In genomic region chr9:108990462-108990820, GRCm38 (mm10) we compare ENCODE assay signal across 12 mouse cellular contexts. TPM values are rescaled to one million over a fixed set of nuclear protein-coding genes. Genes with fewer than 3 reads are reported as not detected.
DNase-seq lines count a peak whose midpoint lies in the region; ATAC-seq lines count a peak whose summit lies in the region.
"Had no signal": no experiment of that assay in that cellular context is flagged by ENCODE, and none has a peak within 500 bp of the region (broad histone marks: within the 10 kb centered on the region; RNA-seq: fewer than 3 reads in every experiment).

No protein-coding gene starts in this region.

- H3K4me2 ChIP-seq in limb, embryonic 12.5 days, result peak overlapping the region; percentile 83; the same call in 1 of the 2 replicates

- DNase-seq in gastrocnemius, adult 18-20 months (ENCODE audit: low spot score), result peak; percentile 14
- DNase-seq in gastrocnemius, postnatal 36 days, result no peak
- peak; percentile 18 to 38 for DNase-seq in layer of hippocampus, postnatal 10 days (ENCODE audit: low spot score in 2 of 2)
- no peak for DNase-seq in layer of hippocampus, adult 9-11 months
- DNase-seq in right cerebral cortex, postnatal 36 days (ENCODE audit: low spot score in 2 of 2), result no peak
- no peak for DNase-seq in left cerebral cortex, adult 8-10 months (ENCODE audit: low spot score in 2 of 2)
- DNase-seq: adrenal gland, adult 8-10 months; left cerebral cortex, postnatal 4 days; right cerebral cortex, postnatal 25 days had no signal

- H3K9ac ChIP-seq in limb, embryonic 12.5 days (replicated peaks), result no peak overlapping the region
- H3K9ac ChIP-seq: hindbrain, embryonic 12.5 days had no signal

- H3K27me3 ChIP-seq in limb, embryonic 12.5 days, result no peaks in the 10 kb centered on the region
- H3K27me3 ChIP-seq: hindbrain, embryonic 12.5 days had no signal

- peaks cover 4% of the 10 kb centered on the region for H3K4me1 ChIP-seq in brown adipose tissue, adult 24 weeks (ENCODE audit: control insufficient read depth, insufficient read depth, insufficient read length, low read length)
- H3K4me1 ChIP-seq in limb, embryonic 12.5 days (replicated peaks), result peaks cover 42% of the 10 kb centered on the region

- peak overlapping the region; percentile 56 for H3K27ac ChIP-seq in brown adipose tissue, adult 24 weeks (replicated peaks; ENCODE audit: low read depth, low read length)
- H3K27ac ChIP-seq in limb, embryonic 12.5 days, result peak overlapping the region; percentile 92

- no peak for ATAC-seq in limb, embryonic 12.5 days (ENCODE audit: insufficient number of reproducible peaks, insufficient read depth, low FRiP score, low TSS enrichment, low read depth)

- H3K4me3 ChIP-seq in brown adipose tissue, adult 24 weeks (ENCODE audit: insufficient read depth, low read depth, low read length), result no peak overlapping the region
- H3K4me3 ChIP-seq in limb, embryonic 12.5 days (replicated peaks), result no peak overlapping the region

- H3K9me3 ChIP-seq in limb, embryonic 12.5 days, result no peaks in the 10 kb centered on the region
- H3K9me3 ChIP-seq: hindbrain, embryonic 12.5 days had no signal

- WGBS in limb, embryonic 12.5 days, result 24% methylated on average over 7 of the region's 7 CpGs

- no peaks in the 10 kb centered on the region for H3K36me3 ChIP-seq in limb, embryonic 12.5 days
- H3K36me3 ChIP-seq: hindbrain, embryonic 12.5 days had no signal

- intact Hi-C loops in gastrocnemius, postnatal 36 days (cut with DNase I), result no loop called here

RNA-seq across cellular contexts. Expression of gene Pfkfb4, which starts 1.1 kb away (rescaled TPM):
- 10 to 100 TPM; 18.8 to 43.0 TPM for total RNA-seq in gastrocnemius, adult 18-20 months (2021)
- 10 to 100 TPM; 37.3 to 46.3 TPM for total RNA-seq in gastrocnemius, postnatal 36 days (2021)
- 10 to 100 TPM; 20.9 to 26.7 TPM for total RNA-seq in layer of hippocampus, postnatal 10 days (2021)
- polyA plus RNA-seq in brown adipose tissue, adult 24 weeks (2012; ENCODE audit: insufficient read depth, insufficient read length, missing spikeins), result 3.4 and 3.8 TPM in 2 replicates
- polyA plus RNA-seq in limb, embryonic 12.5 days (2016; fragmentation: Nextera tagmentation; extraction: Ambion mirVana), result 13.4 and 16.3 TPM in 2 replicates
- total RNA-seq in left cerebral cortex, adult 8-10 months (2022), result 10 to 100 TPM; 15.0 to 17.6 (median 15.2) TPM

RNA-seq across cellular contexts. Expression of gene Ucn2, which starts 4.6 kb away (rescaled TPM):
- total RNA-seq in gastrocnemius, adult 18-20 months (2021), result under 1 TPM; 0.27 to 0.90 TPM
- total RNA-seq in gastrocnemius, postnatal 36 days (2021), result under 1 TPM; 0.23 to 0.67 TPM
- total RNA-seq in layer of hippocampus, postnatal 10 days (2021), result under 1 TPM in 1 of 2 experiments, not detected in 1; 0.41 TPM
- not detected in 2 replicates for polyA plus RNA-seq in brown adipose tissue, adult 24 weeks (2012; ENCODE audit: insufficient read depth, insufficient read length, missing spikeins)
- 0.37 TPM in 1 of 2 replicates, not detected in the other for polyA plus RNA-seq in limb, embryonic 12.5 days (2016; fragmentation: Nextera tagmentation; extraction: Ambion mirVana)
- under 1 TPM in 2 of 4 experiments, not detected in 2; 0.33 to 0.53 TPM for total RNA-seq in left cerebral cortex, adult 8-10 months (2022)
- polyA plus RNA-seq: hindbrain, embryonic 12.5 days had no signal

RNA-seq across cellular contexts. Expression of gene Col7a1, which starts 37.1 kb away (rescaled TPM):
- total RNA-seq in gastrocnemius, adult 18-20 months (2021), result 1 to 10 TPM; 2.2 to 3.5 TPM
- 1 to 10 TPM; 2.4 TPM for total RNA-seq in gastrocnemius, postnatal 36 days (2021)
- 1 to 10 TPM; 3.9 to 4.8 TPM for total RNA-seq in layer of hippocampus, postnatal 10 days (2021)
- 0.21 and 1.1 TPM in 2 replicates for polyA plus RNA-seq in brown adipose tissue, adult 24 weeks (2012; ENCODE audit: insufficient read depth, insufficient read length, missing spikeins)
- polyA plus RNA-seq in limb, embryonic 12.5 days (2016; fragmentation: Nextera tagmentation; extraction: Ambion mirVana), result 8.0 TPM in 2 replicates
- 1 to 10 TPM; 1.5 to 2.7 (median 2.1) TPM for total RNA-seq in left cerebral cortex, adult 8-10 months (2022)

RNA-seq across cellular contexts. Expression of gene Shisa5, which starts 47.9 kb away (rescaled TPM):
- total RNA-seq in gastrocnemius, adult 18-20 months (2021), result 10 to 100 TPM in 1 of 2 experiments, 1 to 10 TPM in 1; 9.8 to 15.5 TPM
- total RNA-seq in gastrocnemius, postnatal 36 days (2021), result 10 to 100 TPM; 11.9 to 13.4 TPM
- total RNA-seq in layer of hippocampus, postnatal 10 days (2021), result 10 to 100 TPM; 37.7 to 47.2 TPM
- polyA plus RNA-seq in brown adipose tissue, adult 24 weeks (2012; ENCODE audit: insufficient read depth, insufficient read length, missing spikeins), result 30.4 and 48.6 TPM in 2 replicates
- 49.1 and 55.2 TPM in 2 replicates for polyA plus RNA-seq in limb, embryonic 12.5 days (2016; fragmentation: Nextera tagmentation; extraction: Ambion mirVana)
- 10 to 100 TPM; 81.8 to 96.8 (median 91.6) TPM for total RNA-seq in left cerebral cortex, adult 8-10 months (2022)

RNA-seq across cellular contexts. Expression of gene Uqcrc1, which starts 54.0 kb away (rescaled TPM):
- 100 to 1,000 TPM; 888 to 981 TPM for total RNA-seq in gastrocnemius, adult 18-20 months (2021)
- 1,000 to 10,000 TPM; 1,038 to 1,084 TPM for total RNA-seq in gastrocnemius, postnatal 36 days (2021)
- 100 to 1,000 TPM; 348 to 361 TPM for total RNA-seq in layer of hippocampus, postnatal 10 days (2021)
- 1,481 and 1,573 TPM in 2 replicates for polyA plus RNA-seq in brown adipose tissue, adult 24 weeks (2012; ENCODE audit: insufficient read depth, insufficient read length, missing spikeins)
- polyA plus RNA-seq in limb, embryonic 12.5 days (2016; fragmentation: Nextera tagmentation; extraction: Ambion mirVana), result 439 and 444 TPM in 2 replicates
- total RNA-seq in left cerebral cortex, adult 8-10 months (2022), result 100 to 1,000 TPM; 355 to 385 (median 380) TPM

Comparison
In these comparisons a context has a peak if more than half of its experiments do, and no peak if none do; other contexts are left out.
1. DNase-seq: peak in gastrocnemius, adult 18-20 months (single experiment) and layer of hippocampus, postnatal 10 days (2 of 2); none in gastrocnemius, postnatal 36 days (0 of 2), layer of hippocampus, adult 9-11 months (single experiment), right cerebral cortex, postnatal 36 days (0 of 2) and left cerebral cortex, adult 8-10 months (0 of 2).